14 mouse cellular contexts compared by ENCODE assay signal in genomic region chr4:109112915-109113505, GRCm38 (mm10).
A peak's percentile ranks its signal among the peaks of the same experiment; 100 is the strongest.
DNase-seq lines count a peak whose midpoint lies in the region; TF ChIP-seq lines count a peak whose summit lies in the region.
"Had no signal": no experiment of that assay in that cellular context is flagged by ENCODE, and none has a peak within 500 bp of the region (broad histone marks: within the 10 kb centered on the region; RNA-seq: fewer than 3 reads in every experiment).

No protein-coding gene starts in this region.

- H3K27ac ChIP-seq in small intestine, adult 2 months (ENCODE audit: insufficient read depth, low read depth, low read length), result peak overlapping the region; percentile 89
- H3K27ac ChIP-seq: embryonic facial prominence, embryonic 13.5 days; hindbrain, embryonic 13.5 days; limb, embryonic 15.5 days had no signal

- WGBS in small intestine, adult 2 months, result 21% methylated on average over 7 of the region's 7 CpGs

- peak; percentile 89 for DNase-seq in heart, adult 11 months
- no peak for DNase-seq in heart, postnatal 10 days
- DNase-seq in lung, adult 18-20 months, result peak; percentile 28 to 69
- DNase-seq in lung, postnatal 4 days, result no peak
- peak; percentile 51 to 78 for DNase-seq in kidney, postnatal 25 days
- DNase-seq in right cerebral cortex, postnatal 14 days, result no peak
- no peak for DNase-seq in urinary bladder, adult 18-20 months (ENCODE audit: low spot score in 2 of 2)
- DNase-seq: cerebellum, postnatal 25 days; layer of hippocampus, postnatal 36 days; thymus, adult 2 months had no signal

- no peaks in the 10 kb centered on the region for H3K36me3 ChIP-seq in small intestine, adult 2 months (ENCODE audit: control insufficient read depth, insufficient read depth, low read length)
- H3K36me3 ChIP-seq: embryonic facial prominence, embryonic 13.5 days; hindbrain, embryonic 13.5 days; limb, embryonic 15.5 days had no signal

- H3K4me1 ChIP-seq in small intestine, adult 2 months (ENCODE audit: control insufficient read depth, insufficient read depth, insufficient read length, low read length), result peaks cover 15% of the 10 kb centered on the region; the same call in 1 of the 2 replicates

- intact Hi-C loops in heart, postnatal 10 days (cut with DNase I), result no loop called here

- no peak for TF ChIP-seq CTCF in small intestine, adult 2 months (IDR thresholded peaks at IDR 0.05; ENCODE audit: extremely low read depth, insufficient read length, insufficient replicate concordance, low read depth, low read length)

- no peaks in the 10 kb centered on the region for H3K27me3 ChIP-seq in small intestine, adult 2 months (ENCODE audit: control insufficient read depth, insufficient read depth, low read length)
- H3K27me3 ChIP-seq: embryonic facial prominence, embryonic 13.5 days; hindbrain, embryonic 13.5 days; limb, embryonic 15.5 days had no signal

- no peak for TF ChIP-seq POLR2A in small intestine, adult 2 months (IDR thresholded peaks at IDR 0.05; ENCODE audit: low read depth, low read length)

- no peak overlapping the region; the same call in 1 of the 2 replicates for H3K4me3 ChIP-seq in small intestine, adult 2 months (ENCODE audit: low read depth, low read length)
- H3K4me3 ChIP-seq: embryonic facial prominence, embryonic 13.5 days; hindbrain, embryonic 13.5 days; limb, embryonic 15.5 days had no signal

Comparison
In these comparisons a context has a peak if more than half of its experiments do, and no peak if none do; other contexts are left out.
1. DNase-seq: peak in heart, adult 11 months (single experiment), lung, adult 18-20 months (2 of 2) and kidney, postnatal 25 days (2 of 2); none in heart, postnatal 10 days (0 of 2), lung, postnatal 4 days (0 of 2), right cerebral cortex, postnatal 14 days (single experiment) and urinary bladder, adult 18-20 months (0 of 2).